Mouse (Mus musculus) myocyte (in vitro differentiated cells): ENCODE data around the gene Ankmy1.

Source experiments
- CEBPB ChIP-seq: IDR thresholded peaks from 2 replicates; pipeline ENCODE4 v1.6.1; 2011; ENCODE audit warnings: mild to moderate bottlenecking, moderate library complexity; ENCODE audit not compliant: poor library complexity, insufficient read depth, severe bottlenecking
- MYOD1 ChIP-seq, 3 experiments: IDR thresholded peaks; one replicate each; pipeline ENCODE4 v1.6.1; 2011; ENCODE audit warnings: control low read depth in 2 of 3, low read depth in 2 of 3, mild to moderate bottlenecking in 2 of 3, moderate library complexity in 1 of 3; ENCODE audit not compliant: insufficient read length in 2 of 3, control insufficient read depth in 1 of 3
- POLR2A ChIP-seq: IDR thresholded peaks from one replicate; pipeline ENCODE4 v1.6.1; 2011; ENCODE audit warnings: low read depth, mild to moderate bottlenecking, control low read depth, moderate library complexity; ENCODE audit not compliant: insufficient read length
- POLR2AphosphoS2 ChIP-seq: IDR thresholded peaks from one replicate; pipeline ENCODE4 v1.6.1; 2011; ENCODE audit warnings: low read depth, control low read depth; ENCODE audit not compliant: insufficient read length
- TCF12 ChIP-seq: IDR thresholded peaks from one replicate; pipeline ENCODE4 v1.6.1; 2011; ENCODE audit warnings: mild to moderate bottlenecking, control low read depth; ENCODE audit not compliant: poor library complexity, insufficient read depth, severe bottlenecking
- USF1 ChIP-seq: IDR thresholded peaks from one replicate; pipeline ENCODE4 v1.6.1; 2011; ENCODE audit warnings: low read depth, mild to moderate bottlenecking, control low read depth, moderate library complexity

- TF ChIP-seq POLR2A (no peak), MYOD1 (IDR thresholded peaks at IDR 0.05; ENCODE audit: control insufficient read depth in 1 of 3, insufficient read length in 2 of 3, low read depth in 2 of 3) (no peak), TCF12 (no peak), USF1 (no peak), CEBPB (no peak), POLR2AphosphoS2 (no peak)
Measured at GRCm38 (mm10) chr1:92933611-92934010, 30.9 kb upstream of the Ankmy1 start.
